In genomic region chr17:49582471-49582870, GRCm38 (mm10) we compare ENCODE assay signal across 17 mouse cellular contexts. TPM values are rescaled to one million over a fixed set of nuclear protein-coding genes. Genes with fewer than 3 reads are reported as not detected.
DNase-seq lines count a peak whose midpoint lies in the region; ATAC-seq and TF ChIP-seq lines count a peak whose summit lies in the region.
"Had no signal": no experiment of that assay in that cellular context is flagged by ENCODE, and none has a peak within 500 bp of the region (broad histone marks: within the 10 kb centered on the region; RNA-seq: fewer than 3 reads in every experiment).

No protein-coding gene starts in this region.

- no peak overlapping the region for H3K27ac ChIP-seq in kidney, postnatal 0 days
- H3K27ac ChIP-seq in stomach, embryonic 14.5 days (ENCODE audit: low read length): no peak overlapping the region
- H3K27ac ChIP-seq: heart, embryonic 13.5 days; left cerebral cortex, adult 2 months had no signal

- H3K4me2 ChIP-seq in kidney, postnatal 0 days (ENCODE audit: low read length): no peak overlapping the region
- H3K4me2 ChIP-seq in stomach, embryonic 14.5 days (replicated peaks; ENCODE audit: low read depth, low read length): no peak overlapping the region
- H3K4me2 ChIP-seq: heart, embryonic 13.5 days; liver, embryonic 11.5 days had no signal

- H3K36me3 ChIP-seq in kidney, postnatal 0 days (ENCODE audit: insufficient read depth, low read length): no peaks in the 10 kb centered on the region
- H3K36me3 ChIP-seq in stomach, embryonic 14.5 days (ENCODE audit: control insufficient read depth, insufficient read depth, low read length): no peaks in the 10 kb centered on the region
- H3K36me3 ChIP-seq: G1E; heart, embryonic 13.5 days had no signal

- DNase-seq in kidney, postnatal 0 days (ENCODE audit: low spot score): peak; percentile 61
- no peak for DNase-seq in kidney, adult 18-20 months
- peak; percentile 39 for DNase-seq in embryo, embryonic 11.5 days (ENCODE audit: low read depth, low spot score)
- DNase-seq in hindlimb bud, embryonic 11.5 days (ENCODE audit: extremely low spot score, low read depth, low spot score): peak; percentile 37
- no peak for DNase-seq in B cell, adult 2 months
- DNase-seq in urinary bladder, adult 2 months (ENCODE audit: low spot score): no peak
- DNase-seq in spleen, postnatal 36 days (ENCODE audit: low spot score in 2 of 2): no peak
- DNase-seq: adrenal gland, adult 2 months; cerebellum, adult 11 months; right cerebral cortex, postnatal 14 days had no signal

- no peak for ATAC-seq in kidney, postnatal 0 days (replicated peaks; ENCODE audit: low FRiP score, low read depth)
- peak; percentile 76; the same call in 1 of the 2 replicates for ATAC-seq in stomach, embryonic 14.5 days (ENCODE audit: insufficient number of reproducible peaks, insufficient read depth, low FRiP score, low read depth)
- ATAC-seq: inflammation-experienced regulatory T-cells, adult 6 months; lung, postnatal 0 days had no signal

- H3K4me1 ChIP-seq in kidney, postnatal 0 days (replicated peaks; ENCODE audit: insufficient read depth, low read length): no peaks in the 10 kb centered on the region
- H3K4me1 ChIP-seq in stomach, embryonic 14.5 days (ENCODE audit: control insufficient read depth, insufficient read depth, low read length): peaks cover 7% of the 10 kb centered on the region; the same call in 1 of the 2 replicates
- H3K4me1 ChIP-seq: heart, embryonic 13.5 days had no signal

- WGBS in kidney, postnatal 0 days: 12% methylated on average over 11 of the region's 11 CpGs
- 27% methylated on average over 11 of the region's 11 CpGs for WGBS in stomach, embryonic 14.5 days

- TF ChIP-seq CTCF in kidney, postnatal 0 days (IDR thresholded peaks at IDR 0.05; ENCODE audit: low read depth): no peak

- no peaks in the 10 kb centered on the region for H3K27me3 ChIP-seq in kidney, postnatal 0 days (ENCODE audit: insufficient read depth, low read length)
- H3K27me3 ChIP-seq in stomach, embryonic 14.5 days (ENCODE audit: control insufficient read depth, insufficient read depth, low read length): no peaks in the 10 kb centered on the region
- H3K27me3 ChIP-seq: heart, embryonic 13.5 days had no signal

- H3K9me3 ChIP-seq in kidney, postnatal 0 days (replicated peaks; ENCODE audit: low read length): no peaks in the 10 kb centered on the region
- H3K9me3 ChIP-seq in stomach, embryonic 14.5 days (ENCODE audit: control insufficient read depth, low read depth, low read length): no peaks in the 10 kb centered on the region; the same call in 1 of the 2 replicates
- H3K9me3 ChIP-seq: heart, embryonic 13.5 days had no signal

- no peak overlapping the region for H3K4me3 ChIP-seq in kidney, postnatal 0 days (replicated peaks; ENCODE audit: low read depth, low read length)
- no peak overlapping the region for H3K4me3 ChIP-seq in stomach, embryonic 14.5 days (ENCODE audit: low read depth, low read length)
- H3K4me3 ChIP-seq: heart, embryonic 13.5 days; left cerebral cortex, adult 2 months had no signal

- H3K9ac ChIP-seq in kidney, postnatal 0 days (ENCODE audit: low read depth, low read length): no peak overlapping the region
- H3K9ac ChIP-seq in stomach, embryonic 14.5 days (replicated peaks; ENCODE audit: low read depth, low read length): no peak overlapping the region
- H3K9ac ChIP-seq: heart, embryonic 13.5 days had no signal

RNA-seq across cellular contexts. Expression of gene Daam2, which starts 18.3 kb away (rescaled TPM):
- 4.7 and 4.8 TPM in 2 replicates for polyA plus RNA-seq in kidney, postnatal 0 days (2015; fragmentation: Nextera tagmentation; extraction: Ambion mirVana)
- 12.5 TPM in 2 replicates for polyA plus RNA-seq in stomach, embryonic 14.5 days (2014; fragmentation: Nextera tagmentation; extraction: Ambion mirVana)
- polyA plus RNA-seq in urinary bladder, adult 2 months (2012; rRNA removed): 6.5 and 9.2 TPM in 2 replicates
- polyA plus RNA-seq: G1E; inflammation-experienced regulatory T-cells, adult 6 months had no signal

RNA-seq across cellular contexts. Expression of gene Kif6, which starts 32.5 kb away (rescaled TPM):
- polyA plus RNA-seq in kidney, postnatal 0 days (2015; fragmentation: Nextera tagmentation; extraction: Ambion mirVana): 0.73 and 1.3 TPM in 2 replicates
- polyA plus RNA-seq in stomach, embryonic 14.5 days (2014; fragmentation: Nextera tagmentation; extraction: Ambion mirVana): 2.1 and 2.7 TPM in 2 replicates
- 0.97 and 1.1 TPM in 2 replicates for polyA plus RNA-seq in urinary bladder, adult 2 months (2012; rRNA removed)
- polyA plus RNA-seq: G1E; inflammation-experienced regulatory T-cells, adult 6 months had no signal

Comparison
In these comparisons a context has a peak if more than half of its experiments do, and no peak if none do; other contexts are left out.
1. DNase-seq: peak in kidney, postnatal 0 days (single experiment), embryo, embryonic 11.5 days (single experiment) and hindlimb bud, embryonic 11.5 days (single experiment); none in kidney, adult 18-20 months (single experiment), B cell, adult 2 months (0 of 2), urinary bladder, adult 2 months (single experiment) and spleen, postnatal 36 days (0 of 2).